Mouse (Mus musculus) neutrophil, adult 59 days (primary cell): ENCODE data around the gene Tmem179b. TPM values are rescaled to one million over a fixed set of nuclear protein-coding genes. Genes with fewer than 3 reads are reported as not detected.

Experiments used
- total RNA-seq, 2 experiments: library from RNA; stranded (reverse); gene quantifications; 1 replicate in 1 of 2; 2 replicates in 1 of 2; pipeline ENCODE4 v1.2.4; 2023

Gene Tmem179b
- total RNA-seq, 2 experiments from 2014 or later, result 75.5 to 83.0 TPM

Other genes with a start within 250 kb of the Tmem179b start
- not detected for gene Slc22a8, start 183.2 kb downstream of the Tmem179b start, total RNA-seq
- gene Slc22a6, start 156.4 kb downstream of the Tmem179b start, total RNA-seq, result not detected
- under 1 TPM; 0.22 to 0.57 TPM for gene Chrm1, start 110.7 kb downstream of the Tmem179b start, total RNA-seq
- 100 to 1,000 TPM; 121 to 124 TPM for gene Slc3a2, start 51.1 kb downstream of the Tmem179b start, total RNA-seq
- 10 to 100 TPM; 20.6 to 29.3 TPM for gene Wdr74, start 38.6 kb downstream of the Tmem179b start, total RNA-seq
- gene 1700092M07Rik, start 33.7 kb downstream of the Tmem179b start, total RNA-seq, result 1 to 10 TPM in 1 of 2 experiments, not detected in 1; 2.8 TPM
- 100 to 1,000 TPM; 125 to 152 TPM for gene Stx5a, start 33.1 kb downstream of the Tmem179b start, total RNA-seq
- gene Nxf1, start 17.4 kb downstream of the Tmem179b start, total RNA-seq, result 100 to 1,000 TPM; 133 to 147 TPM
- gene Tmem223, start 3.5 kb downstream of the Tmem179b start, total RNA-seq, result 10 to 100 TPM; 20.5 to 24.1 TPM
- gene Taf6l, start 11.9 kb upstream of the Tmem179b start, total RNA-seq, result 10 to 100 TPM; 11.3 to 11.5 TPM
- gene Polr2g, start 24.1 kb upstream of the Tmem179b start, total RNA-seq, result 10 to 100 TPM; 45.1 to 45.9 TPM
- gene Zbtb3, start 28.1 kb upstream of the Tmem179b start, total RNA-seq, result under 1 TPM; 0.79 to 0.98 TPM
- gene Ttc9c, start 44.9 kb upstream of the Tmem179b start, total RNA-seq, result 10 to 100 TPM; 20.3 to 24.7 TPM
- 10 to 100 TPM; 89.7 to 97.5 TPM for gene Hnrnpul2, start 45.5 kb upstream of the Tmem179b start, total RNA-seq
- gene AC129217.1, start 55.3 kb upstream of the Tmem179b start, total RNA-seq, result 1 to 10 TPM; 3.5 to 7.8 TPM
- gene Bscl2, start 63.0 kb upstream of the Tmem179b start, total RNA-seq, result 10 to 100 TPM; 55.1 to 64.1 TPM
- gene Gng3, start 64.7 kb upstream of the Tmem179b start, total RNA-seq, result not detected
- under 1 TPM; 0.20 to 0.36 TPM for gene Lrrn4cl, start 76.3 kb upstream of the Tmem179b start, total RNA-seq
- gene Ubxn1, start 97.0 kb upstream of the Tmem179b start, total RNA-seq, result 10 to 100 TPM; 92.5 to 99.0 TPM
- gene Uqcc3, start 106.5 kb upstream of the Tmem179b start, total RNA-seq, result 10 to 100 TPM; 19.7 to 21.0 TPM
- 10 to 100 TPM in 1 of 2 experiments, 1 to 10 TPM in 1; 9.9 to 17.6 TPM for gene Lbhd1, start 109.3 kb upstream of the Tmem179b start, total RNA-seq
- gene Gm49403, start 109.5 kb upstream of the Tmem179b start, total RNA-seq, result not detected
- 10 to 100 TPM; 20.5 to 27.8 TPM for gene 1810009A15Rik, start 114.4 kb upstream of the Tmem179b start, total RNA-seq
- gene Gm49416, start 114.5 kb upstream of the Tmem179b start, total RNA-seq, result 1 to 10 TPM; 6.1 to 8.2 TPM
- 10 to 100 TPM; 13.2 to 14.3 TPM for gene Ints5, start 118.5 kb upstream of the Tmem179b start, total RNA-seq
- gene Ganab, start 123.6 kb upstream of the Tmem179b start, total RNA-seq, result 10 to 100 TPM; 79.7 to 91.5 TPM
- gene B3gat3, start 145.9 kb upstream of the Tmem179b start, total RNA-seq, result 10 to 100 TPM; 39.9 to 45.3 TPM
- gene Rom1, start 154.9 kb upstream of the Tmem179b start, total RNA-seq, result 1 to 10 TPM; 1.3 to 2.3 TPM
- 10 to 100 TPM; 48.3 to 52.7 TPM for gene Eml3, start 155.1 kb upstream of the Tmem179b start, total RNA-seq
- 100 to 1,000 TPM; 103 to 115 TPM for gene Mta2, start 167.4 kb upstream of the Tmem179b start, total RNA-seq
- gene Tut1, start 179.4 kb upstream of the Tmem179b start, total RNA-seq, result 1 to 10 TPM; 6.4 to 9.1 TPM
- gene Eef1g, start 192.6 kb upstream of the Tmem179b start, total RNA-seq, result 100 to 1,000 TPM; 127 to 130 TPM
- 100 to 1,000 TPM; 348 to 529 TPM for gene Ahnak, start 214.8 kb upstream of the Tmem179b start, total RNA-seq